Mouse (Mus musculus) lung, embryonic 15.5 days (tissue): ENCODE results near the gene Actr3b. TPM values are rescaled to one million over a fixed set of nuclear protein-coding genes. Genes with fewer than 3 reads are reported as not detected.

Experiments used
- polyA plus RNA-seq: library from polyadenylated mRNA; unstranded; fragments of >200 nt; fragmentation: Nextera tagmentation; extraction: Ambion mirVana; gene quantifications from 2 replicates; pipeline ENCODE4 v1.2.1, GENCODE M21; 2015

The Actr3b gene
- polyA plus RNA-seq, 1 experiment from 2014 or later = 3.2 TPM

Other genes with a start within 250 kb of the Actr3b start
- not detected in 2 replicates for gene Cct8l1, start 243.9 kb upstream of the Actr3b start, polyA plus RNA-seq
- 9.6 and 10.4 TPM in 2 replicates for gene Xrcc2, start 54.2 kb upstream of the Actr3b start, polyA plus RNA-seq
- not detected in 2 replicates for gene Gm21663, start 182.4 kb downstream of the Actr3b start, polyA plus RNA-seq
- gene Gm21671, start 194.4 kb downstream of the Actr3b start, polyA plus RNA-seq = not detected in 2 replicates
- gene Gm21680, start 212.7 kb downstream of the Actr3b start, polyA plus RNA-seq = not detected in 2 replicates
- gene Gm21698, start 228.7 kb downstream of the Actr3b start, polyA plus RNA-seq = 0.09 TPM in 1 of 2 replicates, not detected in the other
- gene Gm1979, start 244.8 kb downstream of the Actr3b start, polyA plus RNA-seq = 0.09 TPM in 1 of 2 replicates, not detected in the other